Mouse (Mus musculus) midbrain, embryonic 11.5 days (tissue): Measurements from ENCODE around the gene Tagap. TPM values are rescaled to one million over a fixed set of nuclear protein-coding genes. Genes with fewer than 3 reads are reported as not detected.
"Not testable (repeated sequence)": the region's sequence is repeated elsewhere in the genome, so short reads cannot be mapped to it uniquely, and the experiment has no call there.

Experiments
- ATAC-seq: fragments of 200-750 bp; cut with Nextera tagmentation; 2 replicates; pipeline ENCODE4 v1.8.0; 2017; ENCODE audit warnings: moderate TSS enrichment, moderate library complexity; ENCODE audit not compliant: low FRiP score
- DNase-seq: peaks from one replicate; pipeline ENCODE4 v3.0.0; 2015; ENCODE audit warnings: low spot score; ENCODE audit errors: missing footprints
- H3K27ac ChIP-seq: fragments of 300-500 bp; sonication (generic); 2 replicates; pipeline ENCODE4 v1.5.1; 2014; ENCODE audit warnings: low read depth, low read length
- H3K27me3 ChIP-seq: fragments of 300-500 bp; sonication (generic); 2 replicates; pipeline ENCODE4 v1.6.1; 2014; ENCODE audit warnings: mild to moderate bottlenecking, low read length, moderate library complexity, mixed read lengths; ENCODE audit not compliant: control insufficient read depth, insufficient read depth
- H3K36me3 ChIP-seq: fragments of 300-500 bp; sonication (generic); 2 replicates; pipeline ENCODE4 v1.6.1; 2014; ENCODE audit warnings: mild to moderate bottlenecking, low read length, moderate library complexity, mixed read lengths; ENCODE audit not compliant: control insufficient read depth, insufficient read depth
- H3K4me1 ChIP-seq: fragments of 300-500 bp; sonication (generic); 2 replicates; pipeline ENCODE4 v1.6.1; 2014; ENCODE audit warnings: low read length; ENCODE audit not compliant: control insufficient read depth, insufficient read depth
- H3K4me2 ChIP-seq: fragments of 300-500 bp; sonication (generic); 2 replicates; pipeline ENCODE4 v1.6.1; 2014; ENCODE audit warnings: mild to moderate bottlenecking, moderate library complexity
- H3K4me3 ChIP-seq: fragments of 300-500 bp; sonication (generic); 2 replicates; pipeline ENCODE4 v1.5.1; 2014; ENCODE audit warnings: low read depth, low read length
- H3K9ac ChIP-seq: fragments of 300-500 bp; sonication (generic); 2 replicates; pipeline ENCODE4 v1.6.1; 2014; ENCODE audit warnings: low read length
- H3K9me3 ChIP-seq: fragments of 300-500 bp; sonication (generic); 2 replicates; pipeline ENCODE4 v1.6.1; 2016; ENCODE audit warnings: low read length; ENCODE audit not compliant: control insufficient read depth
- WGBS: fragments of 180-500 bp; shearing (Covaris S2); extraction: QIAGEN DNeasy Blood & Tissue Kit; methylation state at CpG from one replicate; pipeline ENCODE4 v1.1.7; 2014; 5-methylcytosine and 5-hydroxymethylcytosine counted together
- polyA plus RNA-seq: library from polyadenylated mRNA; unstranded; fragments of >200 nt; fragmentation: Nextera tagmentation; extraction: Ambion mirVana; gene quantifications from 2 replicates; pipeline ENCODE4 v1.2.1, GENCODE M21; 2014

The Tagap gene
- polyA plus RNA-seq, 1 experiment from 2014 or later: 0.48 TPM

DNA sequence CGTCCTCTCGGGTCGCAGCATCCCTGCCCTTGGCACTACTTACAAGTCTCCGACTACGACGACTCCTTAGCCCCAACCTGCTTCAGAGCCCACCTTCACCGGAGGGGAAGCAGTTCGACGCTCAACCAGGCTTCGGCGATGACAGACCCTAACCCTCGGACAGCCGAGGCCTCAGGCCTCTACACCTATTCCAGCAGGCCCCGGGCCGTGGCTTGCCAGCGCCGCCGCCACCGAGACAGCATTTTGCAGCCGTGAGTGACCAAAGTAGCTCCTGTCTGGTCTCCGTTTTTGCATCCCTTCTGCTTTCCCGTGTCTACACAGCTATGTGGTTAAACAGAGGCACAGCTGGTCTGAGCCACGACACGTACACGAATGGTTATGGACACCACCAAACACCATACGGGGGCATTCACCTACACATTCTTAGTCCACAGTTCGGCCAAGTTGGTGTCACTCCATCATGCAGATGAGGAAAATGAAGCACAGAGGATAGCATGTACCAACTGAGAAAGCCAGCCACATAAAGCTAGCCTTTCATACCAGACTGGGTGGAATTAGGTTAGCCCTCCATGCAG, 20.3 kb downstream of the Tagap start:
- H3K27me3 ChIP-seq, H3K27ac ChIP-seq, H3K36me3 ChIP-seq, H3K9me3 ChIP-seq, H3K4me1 ChIP-seq, DNase-seq: not testable (repeated sequence)
- peak overlapping the region; percentile 48; the same call in 1 of the 2 replicates for H3K9ac ChIP-seq
- ATAC-seq: peak; percentile 83; the same call in 1 of the 2 replicates
- H3K4me3 ChIP-seq: peak overlapping the region; percentile 46
- H3K4me2 ChIP-seq: peak overlapping the region; percentile 34
- WGBS: under 1% methylated on average over 12 of the region's 27 CpGs

DNA sequence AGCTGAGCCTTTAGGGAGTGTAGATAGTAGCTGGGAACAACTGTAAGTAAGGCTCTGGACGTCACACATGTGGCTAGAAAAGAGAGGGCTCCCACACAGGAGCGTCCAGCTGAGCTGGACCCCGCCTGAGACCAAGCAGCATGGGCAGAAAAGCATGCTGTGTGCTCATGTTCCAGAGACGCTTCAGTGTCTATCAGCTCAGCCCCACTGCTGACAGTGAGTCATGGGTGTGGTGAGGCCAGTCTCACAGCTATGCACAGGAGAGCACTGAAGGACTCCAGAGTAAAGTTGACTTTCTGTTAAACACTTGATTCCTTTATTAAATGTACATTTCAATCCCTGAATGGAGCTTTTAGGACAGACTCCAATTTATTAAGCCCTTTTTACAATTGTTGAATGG, 25.5 kb downstream of the Tagap start:
- H3K4me3 ChIP-seq, ATAC-seq: not testable (repeated sequence)

GRCm38 (mm10) chr17:7957242-7957641, 31.4 kb downstream of the Tagap start:
- not testable (repeated sequence) for DNase-seq, H3K9me3 ChIP-seq, ATAC-seq, H3K4me3 ChIP-seq, H3K27ac ChIP-seq, H3K9ac ChIP-seq, H3K4me2 ChIP-seq, H3K27me3 ChIP-seq, H3K4me1 ChIP-seq, H3K36me3 ChIP-seq
- WGBS: 97% methylated on average over 7 of the region's 9 CpGs

More for the DNA sequence above, 25.5 kb downstream of the Tagap start:
- not testable (repeated sequence) for H3K27ac ChIP-seq, H3K27me3 ChIP-seq, H3K9me3 ChIP-seq, H3K4me1 ChIP-seq, H3K36me3 ChIP-seq, H3K9ac ChIP-seq, DNase-seq, H3K4me2 ChIP-seq
- WGBS: no CpG with 5 or more reads among the region's 4 CpGs

GRCm38 (mm10) chr17:7963333-7963732, 37.5 kb downstream of the Tagap start:
- H3K9me3 ChIP-seq, H3K27ac ChIP-seq, H3K4me2 ChIP-seq, H3K27me3 ChIP-seq, DNase-seq, H3K4me1 ChIP-seq, H3K36me3 ChIP-seq, H3K4me3 ChIP-seq, H3K9ac ChIP-seq, ATAC-seq: not testable (repeated sequence)
- WGBS: 97% methylated on average over 4 of the region's 4 CpGs

- not testable (repeated sequence) for H3K4me3 ChIP-seq
- 78% methylated on average over 2 of the region's 2 CpGs for WGBS
Measured at GRCm38 (mm10) chr17:7964398-7964797, 38.6 kb downstream of the Tagap start.

DNA sequence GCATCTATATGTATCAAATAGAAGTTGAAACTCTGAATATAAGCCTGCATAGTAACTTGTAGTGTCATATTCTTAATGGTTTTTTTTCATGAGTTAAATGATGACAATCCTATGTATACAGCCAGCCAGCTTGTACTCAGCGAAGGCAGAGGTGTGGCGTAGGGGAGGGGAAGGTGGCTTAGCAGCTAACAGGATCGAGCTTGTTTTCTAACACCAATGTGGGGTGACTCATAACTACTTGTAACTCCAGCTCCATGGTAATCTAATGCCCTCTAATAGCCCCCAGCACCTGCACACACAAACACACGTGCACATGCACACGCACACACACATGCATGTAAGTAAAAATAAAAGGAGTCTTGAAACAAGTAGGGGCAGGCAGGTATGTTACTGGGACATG, 42.7 kb downstream of the Tagap start:
- not testable (repeated sequence) for H3K4me1 ChIP-seq, H3K27me3 ChIP-seq, H3K9ac ChIP-seq, DNase-seq, ATAC-seq, H3K9me3 ChIP-seq, H3K27ac ChIP-seq, H3K4me3 ChIP-seq, H3K4me2 ChIP-seq, H3K36me3 ChIP-seq
- WGBS: 100% methylated on average over 2 of the region's 5 CpGs

More at GRCm38 (mm10) chr17:7964398-7964797, 38.6 kb downstream of the Tagap start:
- not testable (repeated sequence) for H3K9me3 ChIP-seq, H3K27me3 ChIP-seq, ATAC-seq, H3K27ac ChIP-seq, H3K36me3 ChIP-seq, DNase-seq, H3K4me1 ChIP-seq, H3K9ac ChIP-seq, H3K4me2 ChIP-seq

GRCm38 (mm10) chr17:7969782-7970181, 44.0 kb downstream of the Tagap start:
- not testable (repeated sequence) for H3K9ac ChIP-seq, H3K4me2 ChIP-seq, DNase-seq, H3K4me1 ChIP-seq, H3K36me3 ChIP-seq, ATAC-seq, H3K27me3 ChIP-seq, H3K27ac ChIP-seq, H3K4me3 ChIP-seq, H3K9me3 ChIP-seq
- 88% methylated on average over 1 of the region's 6 CpGs for WGBS

DNA sequence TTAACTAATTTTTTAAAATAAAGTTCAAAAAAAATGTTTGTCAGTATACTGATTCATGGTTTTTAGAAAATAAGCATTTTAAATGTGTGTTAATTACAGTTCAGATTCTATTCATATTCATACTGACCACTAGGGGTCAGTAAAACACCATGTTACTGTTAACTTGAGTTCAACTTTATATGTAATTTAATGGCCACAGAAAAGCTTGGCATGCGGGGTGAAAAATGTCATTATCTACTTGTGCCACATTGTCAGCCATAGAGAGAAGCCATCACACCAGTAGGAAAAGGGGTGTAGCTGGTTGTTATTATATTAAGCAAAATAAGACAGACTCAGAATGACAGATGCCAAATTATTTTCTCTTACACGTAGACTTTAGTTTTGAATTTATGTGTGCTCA, 57.7 kb downstream of the Tagap start:
- not testable (repeated sequence) for H3K4me1 ChIP-seq, H3K9ac ChIP-seq, H3K4me2 ChIP-seq, H3K9me3 ChIP-seq, H3K27me3 ChIP-seq, H3K4me3 ChIP-seq, ATAC-seq, H3K27ac ChIP-seq, H3K36me3 ChIP-seq
- 91% methylated on average over 1 of the region's 2 CpGs for WGBS
- peak; percentile 47 for DNase-seq
